Mouse (Mus musculus) urinary bladder, postnatal 10 days (tissue): ENCODE results near the gene Flt1.

Experiments
- DNase-seq: peaks from one replicate; pipeline ENCODE4 v3.0.0; 2022; ENCODE audit warnings: low spot score

Flt1 gene

DNA sequence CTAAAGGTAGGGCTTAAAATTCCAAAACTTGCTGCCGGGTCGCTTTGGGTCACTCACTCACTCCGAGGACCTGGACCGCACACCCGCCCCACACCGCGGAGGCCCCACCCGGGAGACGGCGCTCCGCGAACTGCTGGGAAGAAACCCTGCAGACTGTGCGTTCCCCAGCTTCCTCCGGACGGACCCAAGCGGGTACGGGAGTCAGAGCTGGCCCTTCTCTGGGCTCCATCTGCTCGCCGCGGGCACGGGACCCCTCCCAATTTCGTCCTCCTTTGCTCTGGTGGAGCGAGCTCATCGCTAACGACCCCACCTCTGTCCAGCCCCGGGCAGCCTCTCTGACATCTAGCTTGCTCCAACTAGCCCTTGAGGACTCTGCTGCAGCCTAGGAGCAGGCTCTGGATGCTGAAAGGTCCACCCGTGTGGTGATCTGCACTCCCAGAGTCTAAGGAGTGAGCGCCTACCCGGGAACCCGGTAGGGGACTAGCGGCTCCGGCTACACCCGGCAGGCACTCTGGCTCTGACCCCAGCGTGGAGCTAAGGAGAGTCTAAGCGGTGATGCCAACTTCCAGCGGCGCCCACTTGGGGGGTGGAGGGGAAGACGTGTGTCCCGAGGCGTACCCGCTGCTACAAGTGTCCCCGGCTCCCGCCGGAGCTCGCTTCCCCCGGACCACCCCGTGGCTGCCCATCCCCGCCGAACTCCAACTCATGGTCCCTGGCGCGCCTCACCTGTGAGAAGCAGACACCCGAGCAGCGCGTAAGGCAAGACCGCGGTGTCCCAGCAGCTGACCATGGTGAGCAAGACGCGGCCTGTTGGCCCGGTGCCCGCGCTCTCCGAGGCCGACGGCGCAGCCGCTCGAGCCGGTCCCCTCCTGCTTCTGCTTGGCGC is 623 bp downstream of the Flt1 start:
- no peak for DNase-seq

DNA sequence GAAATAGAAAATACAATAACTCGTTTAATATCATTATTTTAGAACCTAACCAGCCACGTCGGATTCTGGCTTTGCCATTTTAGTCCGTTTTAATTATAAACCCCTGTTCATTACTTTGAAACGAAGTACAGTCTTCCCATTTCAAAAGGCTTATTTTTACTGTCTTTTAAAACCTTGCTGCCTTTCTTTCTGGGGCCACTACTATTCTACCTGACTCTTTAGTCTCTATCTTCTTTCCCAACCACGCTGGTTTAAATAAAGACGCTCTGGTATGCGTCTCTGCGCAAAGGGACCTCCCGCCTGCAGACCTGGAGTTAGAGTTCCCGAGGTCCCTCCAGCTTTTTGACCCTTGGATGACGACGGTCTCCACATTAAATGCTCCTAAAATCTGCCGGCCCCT is 1.4 kb downstream of the Flt1 start:
- DNase-seq, result no peak

GRCm38 (mm10) chr5:147723811-147724210 is 2.0 kb downstream of the Flt1 start:
- DNase-seq, result no peak

DNA sequence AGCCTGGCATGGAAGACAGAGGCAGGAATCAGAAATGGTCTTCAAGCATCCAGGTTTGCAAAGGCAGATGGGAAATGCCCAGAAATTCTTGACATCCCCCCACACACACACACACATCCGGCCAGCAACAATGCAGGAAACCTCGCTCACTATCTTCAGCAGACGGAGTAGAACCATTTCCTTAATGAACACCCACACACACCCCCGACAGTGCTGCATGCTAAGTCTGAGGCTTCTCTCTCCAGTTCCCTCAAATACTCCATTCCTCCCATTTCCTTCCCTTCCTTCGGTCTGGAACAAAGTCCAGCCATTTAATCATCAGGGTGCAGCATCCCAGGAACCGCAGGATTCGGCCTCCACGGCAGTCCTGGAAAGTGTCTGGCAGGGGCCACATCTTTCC is 4.4 kb downstream of the Flt1 start:
- no peak for DNase-seq

- no peak for DNase-seq
Observed at GRCm38 (mm10) chr5:147718335-147718734, 7.5 kb downstream of the Flt1 start.

- no peak for DNase-seq
Observed at GRCm38 (mm10) chr5:147716697-147717217, 9.1 kb downstream of the Flt1 start.

- no peak for DNase-seq
Observed at GRCm38 (mm10) chr5:147716276-147716675, 9.5 kb downstream of the Flt1 start.

DNA sequence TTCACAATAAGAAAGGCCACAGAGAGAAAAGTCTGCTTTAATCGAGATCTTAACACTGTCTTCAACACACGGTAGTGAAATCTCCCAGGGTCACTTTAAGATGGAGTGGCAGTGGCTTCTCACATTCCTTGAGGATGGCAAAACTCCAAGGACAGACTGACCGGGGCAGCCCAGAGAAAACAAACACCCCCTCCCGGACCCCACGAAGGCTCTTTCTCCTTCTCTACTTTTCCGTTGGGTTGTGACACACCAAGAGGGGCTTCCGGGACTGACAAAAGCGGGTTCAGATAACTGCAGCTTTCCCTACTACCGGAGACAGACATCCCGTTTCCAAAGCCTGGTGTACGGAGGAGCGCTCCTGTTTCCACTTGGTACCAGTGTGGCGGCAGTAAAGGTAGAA is 10.4 kb downstream of the Flt1 start:
- DNase-seq, result no peak

DNA sequence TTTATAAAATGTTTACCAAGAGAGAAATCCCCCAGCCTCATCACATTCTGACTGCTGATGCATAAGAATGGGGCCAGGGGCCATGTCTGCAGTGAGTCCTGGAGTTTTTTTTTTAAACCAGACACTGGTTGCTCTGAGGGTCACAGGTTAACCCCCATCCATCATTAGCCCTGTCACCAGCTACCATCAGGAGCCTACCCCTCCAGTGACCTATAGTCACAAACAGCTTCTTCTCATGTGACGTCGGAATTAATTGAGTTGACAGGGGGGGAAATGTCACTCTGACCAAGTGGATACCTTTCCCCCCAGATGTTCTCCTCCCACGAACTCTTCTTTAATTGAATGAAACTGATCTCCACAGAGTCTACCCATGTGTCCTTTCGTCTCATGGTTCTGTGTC is 17.3 kb downstream of the Flt1 start:
- no peak for DNase-seq

DNA sequence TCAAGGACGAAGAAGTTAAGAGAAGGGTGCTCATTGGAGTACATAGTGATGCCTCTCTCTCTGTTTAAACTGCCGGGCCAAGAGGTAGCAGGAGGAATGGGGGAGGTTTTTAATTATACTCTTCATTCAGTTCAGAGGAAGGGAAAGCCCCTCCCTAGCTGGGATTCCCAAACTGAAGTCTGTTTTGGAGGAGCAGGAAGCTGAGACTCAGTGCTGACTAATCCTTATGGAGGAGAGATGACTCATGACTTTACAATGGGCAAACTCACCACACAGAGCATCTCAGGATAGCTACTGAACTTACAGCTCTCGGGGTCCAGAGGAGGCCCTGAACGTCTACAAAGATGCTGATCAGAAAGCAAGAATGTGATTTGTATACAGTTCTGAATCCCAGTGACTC is 18.3 kb downstream of the Flt1 start:
- DNase-seq, result no peak

GRCm38 (mm10) chr5:147704890-147705289 is 20.9 kb downstream of the Flt1 start:
- no peak for DNase-seq

GRCm38 (mm10) chr5:147702423-147702822 is 23.4 kb downstream of the Flt1 start:
- no peak for DNase-seq

DNA sequence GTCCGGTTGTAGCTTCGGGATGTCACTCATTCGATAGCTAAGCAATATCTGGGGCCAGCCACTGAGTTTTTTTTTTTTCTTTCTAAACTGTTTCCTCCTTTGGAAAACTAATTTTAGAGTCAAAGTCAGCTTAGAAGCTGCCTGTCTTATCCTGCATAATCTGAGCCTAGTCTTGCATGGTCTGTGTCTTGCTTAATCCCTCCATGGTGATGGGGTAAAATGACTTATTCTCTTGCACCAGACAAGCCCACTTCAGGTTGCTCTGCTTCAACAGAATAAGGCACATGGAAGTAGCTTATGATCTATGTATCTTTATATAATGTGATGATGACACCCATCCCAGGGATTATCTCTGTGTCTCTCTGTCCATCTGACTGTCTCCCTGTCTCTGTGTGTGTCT is 24.8 kb downstream of the Flt1 start:
- DNase-seq, result no peak

GRCm38 (mm10) chr5:147698044-147698443 is 27.8 kb downstream of the Flt1 start:
- no peak for DNase-seq

DNA sequence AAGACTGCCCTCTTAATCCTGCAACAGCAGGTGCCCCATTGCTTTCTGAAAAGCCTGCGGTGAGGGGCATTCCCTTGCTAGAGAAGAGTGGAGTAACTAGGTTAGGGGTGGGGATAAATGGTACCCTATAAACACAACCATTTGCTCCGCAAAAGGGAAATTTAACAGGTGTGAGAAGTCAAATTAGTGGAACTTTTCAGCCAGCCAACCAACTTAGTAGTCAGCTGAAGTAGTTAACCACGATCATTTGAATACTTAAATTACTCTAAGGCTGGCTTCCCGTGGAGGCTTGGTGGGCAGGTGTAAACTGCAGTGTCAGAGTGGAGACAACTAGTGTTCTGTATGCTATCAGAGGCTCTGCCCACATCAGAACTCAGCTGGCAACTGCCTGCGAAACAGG is 28.6 kb downstream of the Flt1 start:
- no peak for DNase-seq

DNA sequence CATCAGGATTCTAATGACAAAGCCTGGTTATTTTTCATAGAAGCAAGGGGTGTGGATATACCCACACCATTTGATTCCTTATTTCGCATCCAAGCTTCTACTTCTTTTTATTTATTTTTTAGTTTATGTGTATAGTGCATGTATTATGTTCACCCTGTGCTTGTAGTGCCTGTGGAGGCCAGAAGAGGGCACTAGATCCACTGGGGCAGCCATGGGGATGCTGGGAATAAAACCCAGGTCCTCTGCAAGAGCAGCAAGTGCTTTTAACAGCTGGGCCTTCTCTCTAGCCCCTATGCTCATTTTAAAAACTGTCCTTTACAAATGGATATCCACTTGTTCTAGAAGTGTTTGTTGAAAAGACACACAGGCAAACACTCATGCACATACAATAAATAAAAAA is 33.2 kb downstream of the Flt1 start:
- DNase-seq, result no peak

- no peak for DNase-seq
Observed at GRCm38 (mm10) chr5:147683707-147684323, 42.0 kb downstream of the Flt1 start.

DNA sequence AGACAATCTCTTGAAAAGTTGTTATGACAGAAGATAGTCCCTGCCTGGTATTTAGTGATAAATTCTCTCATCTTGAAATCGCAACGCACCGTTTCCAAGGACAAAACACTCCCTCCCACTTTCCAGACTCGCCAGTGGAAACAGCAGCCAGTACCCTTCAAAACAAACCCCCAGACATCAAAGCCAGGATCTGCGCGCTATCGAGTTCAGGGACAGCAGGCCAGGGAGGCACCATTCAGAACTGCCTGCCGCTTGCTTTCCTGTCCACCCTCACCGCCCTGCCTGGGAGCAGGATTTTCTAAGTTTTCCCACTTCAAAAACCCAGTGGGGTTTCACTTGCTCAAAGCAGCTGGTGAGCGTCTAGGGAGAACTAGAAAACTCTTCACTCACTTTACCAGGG is 44.6 kb downstream of the Flt1 start:
- DNase-seq, result no peak

GRCm38 (mm10) chr5:147680711-147681110 is 45.1 kb downstream of the Flt1 start:
- DNase-seq, result no peak

- no peak for DNase-seq
Observed at GRCm38 (mm10) chr5:147679316-147679715, 46.5 kb downstream of the Flt1 start.

DNA sequence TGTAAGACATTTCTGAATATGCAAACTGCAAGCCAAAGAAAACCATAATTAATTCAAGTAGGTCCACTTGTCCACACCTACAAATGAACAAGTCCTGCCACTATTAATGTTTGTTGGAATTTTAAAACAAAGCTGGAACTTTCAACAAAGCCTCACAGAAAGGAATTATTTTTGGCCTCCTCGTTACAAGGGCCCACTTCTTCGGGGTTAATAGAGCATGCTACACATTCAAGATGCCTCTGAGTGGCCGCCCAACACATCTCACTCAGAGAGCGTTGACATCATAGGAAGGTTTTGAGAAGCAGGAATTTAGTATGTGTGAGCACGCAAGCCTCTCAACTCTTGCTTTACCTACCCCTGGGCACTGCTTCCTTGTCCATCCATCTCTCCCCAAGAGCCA is 50.0 kb downstream of the Flt1 start:
- no peak for DNase-seq

GRCm38 (mm10) chr5:147671765-147672424 is 53.9 kb downstream of the Flt1 start:
- DNase-seq, result no peak
